Mouse (Mus musculus) embryonic facial prominence, embryonic 12.5 days (tissue): ENCODE data around the gene Unc119b. TPM values are rescaled to one million over a fixed set of nuclear protein-coding genes. Genes with fewer than 3 reads are reported as not detected.
"Not testable (repeated sequence)": the region's sequence is repeated elsewhere in the genome, so short reads cannot be mapped to it uniquely, and the experiment has no call there.

Source experiments
- ATAC-seq: fragments of 200-750 bp; cut with Nextera tagmentation; 2 replicates; pipeline ENCODE4 v1.8.0; 2017; ENCODE audit not compliant: insufficient number of reproducible peaks, insufficient read depth, low FRiP score, low TSS enrichment
- H3K27ac ChIP-seq: fragments of 300-500 bp; sonication (generic); 2 replicates; pipeline ENCODE4 v1.5.1; 2016; ENCODE audit warnings: mild to moderate bottlenecking
- H3K27me3 ChIP-seq: fragments of 300-500 bp; sonication (generic); 2 replicates; pipeline ENCODE4 v1.6.1; 2016; ENCODE audit warnings: mild to moderate bottlenecking, moderate library complexity
- H3K36me3 ChIP-seq: fragments of 300-500 bp; sonication (generic); 2 replicates; pipeline ENCODE4 v1.6.1; 2016; ENCODE audit warnings: mild to moderate bottlenecking
- H3K4me1 ChIP-seq: fragments of 300-500 bp; sonication (generic); 2 replicates; pipeline ENCODE4 v1.6.1; 2016
- H3K4me2 ChIP-seq: fragments of 300-500 bp; sonication (generic); replicated peaks from 2 replicates; pipeline ENCODE4 v1.6.1; 2016; ENCODE audit warnings: mild to moderate bottlenecking, moderate library complexity
- H3K4me3 ChIP-seq: fragments of 300-500 bp; sonication (generic); 2 replicates; pipeline ENCODE4 v1.5.1; 2016; ENCODE audit warnings: mild to moderate bottlenecking
- H3K9ac ChIP-seq: fragments of 300-500 bp; sonication (generic); 2 replicates; pipeline ENCODE4 v1.6.1; 2016; ENCODE audit warnings: mild to moderate bottlenecking, moderate library complexity
- H3K9me3 ChIP-seq: fragments of 300-500 bp; sonication (generic); 2 replicates; pipeline ENCODE4 v1.6.1; 2016; ENCODE audit warnings: mild to moderate bottlenecking, moderate library complexity
- WGBS: fragments of 180-500 bp; shearing (Covaris S2); methylation state at CpG from one replicate; pipeline ENCODE4 v1.1.7; 2016; 5-methylcytosine and 5-hydroxymethylcytosine counted together
- polyA plus RNA-seq: library from polyadenylated mRNA; unstranded; fragments of >200 nt; fragmentation: Nextera tagmentation; extraction: Ambion mirVana; gene quantifications from 2 replicates; pipeline ENCODE4 v1.2.1, GENCODE M21; 2016

The Unc119b gene
- polyA plus RNA-seq, 1 experiment from 2014 or later: 56.0 TPM

GRCm38 (mm10) chr5:115074749-115075148 is 60.0 kb downstream of the Unc119b start:
- H3K27me3 ChIP-seq: no peaks in the 10 kb centered on the region
- H3K36me3 ChIP-seq: peaks cover 10% of the 10 kb centered on the region
- no peak overlapping the region for H3K4me2 ChIP-seq
- 0 out of 2 replicates have a peak, but pooled peaks cover 7% of the 10 kb centered on the region for H3K4me1 ChIP-seq
- H3K4me3 ChIP-seq: no peak overlapping the region
- H3K9me3 ChIP-seq: no peaks in the 10 kb centered on the region
- no peak for ATAC-seq
- WGBS: 82% methylated on average over 4 of the region's 4 CpGs
- no peak overlapping the region for H3K9ac ChIP-seq
- H3K27ac ChIP-seq: no peak overlapping the region

- not testable (repeated sequence) for H3K9ac ChIP-seq, H3K4me1 ChIP-seq, H3K4me2 ChIP-seq, H3K9me3 ChIP-seq, H3K27me3 ChIP-seq, ATAC-seq, H3K4me3 ChIP-seq, H3K27ac ChIP-seq
- 93% methylated on average over 8 of the region's 8 CpGs for WGBS
- H3K36me3 ChIP-seq: peaks cover 10% of the 10 kb centered on the region
Measured at GRCm38 (mm10) chr5:115073306-115073705, 61.5 kb downstream of the Unc119b start.

Other genes starting within 250 kb of the Unc119b start
- gene Oasl2, start 238.0 kb downstream of the Unc119b start, polyA plus RNA-seq: 2.4 and 4.2 TPM in 2 replicates
- 0.38 and 0.65 TPM in 2 replicates for gene Oasl1, start 211.7 kb downstream of the Unc119b start, polyA plus RNA-seq
- 65.4 and 73.8 TPM in 2 replicates for gene 2210016L21Rik, start 192.8 kb downstream of the Unc119b start, polyA plus RNA-seq
- 0.05 TPM in 1 of 2 replicates, not detected in the other for gene Hnf1a, start 163.9 kb downstream of the Unc119b start, polyA plus RNA-seq
- 19.9 and 32.7 TPM in 2 replicates for gene Sppl3, start 123.8 kb downstream of the Unc119b start, polyA plus RNA-seq
- gene Gm10401, start 36.7 kb downstream of the Unc119b start, polyA plus RNA-seq: 31.3 and 34.4 TPM in 2 replicates
- gene Acads, start 15.6 kb downstream of the Unc119b start, polyA plus RNA-seq: 52.4 and 52.8 TPM in 2 replicates
- 82.1 and 86.6 TPM in 2 replicates for gene Mlec, start 23.2 kb upstream of the Unc119b start, polyA plus RNA-seq
- gene Cabp1, start 59.4 kb upstream of the Unc119b start, polyA plus RNA-seq: 2.6 and 4.7 TPM in 2 replicates
- 82.1 and 93.4 TPM in 2 replicates for gene Pop5, start 100.9 kb upstream of the Unc119b start, polyA plus RNA-seq
- gene Rnf10, start 137.9 kb upstream of the Unc119b start, polyA plus RNA-seq: 184 and 187 TPM in 2 replicates
- gene Coq5, start 144.7 kb upstream of the Unc119b start, polyA plus RNA-seq: 45.5 and 46.2 TPM in 2 replicates
- gene Dynll1, start 166.0 kb upstream of the Unc119b start, polyA plus RNA-seq: 1,589 and 1,712 TPM in 2 replicates
- 418 and 420 TPM in 2 replicates for gene Srsf9, start 192.2 kb upstream of the Unc119b start, polyA plus RNA-seq
- 29.0 and 30.0 TPM in 2 replicates for gene Gatc, start 206.2 kb upstream of the Unc119b start, polyA plus RNA-seq
- gene Triap1, start 206.2 kb upstream of the Unc119b start, polyA plus RNA-seq: 55.5 and 56.7 TPM in 2 replicates
- 652 and 721 TPM in 2 replicates for gene Cox6a1, start 214.0 kb upstream of the Unc119b start, polyA plus RNA-seq